Mouse (Mus musculus): ENCODE measurements around the gene Gla.

Gene Gla

DNA sequence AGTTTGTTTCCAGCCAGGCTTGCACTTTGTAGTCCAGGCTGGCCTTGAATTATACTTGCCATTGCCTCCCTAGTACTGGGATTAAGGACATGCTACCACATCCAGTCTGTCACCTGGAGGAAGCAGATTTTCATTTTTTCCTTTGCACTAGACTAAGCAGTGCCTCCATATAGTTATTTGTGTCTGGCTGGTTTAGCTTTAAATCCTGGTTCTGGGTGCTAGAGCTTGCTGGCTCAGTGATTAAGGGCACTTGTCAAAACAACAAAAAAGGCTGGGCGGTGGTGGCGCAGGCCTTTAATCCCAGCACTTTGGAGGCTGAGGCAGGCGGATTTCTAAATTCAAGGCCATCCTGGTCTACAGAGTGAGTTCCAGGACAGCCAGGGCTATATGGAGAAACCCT, 11.9 kb downstream of the Gla start:
- DNase-seq (ENCODE audit: low spot score in 2 of 2) = no peak

- no peak for DNase-seq (ENCODE audit: low spot score in 2 of 2)
Observed at GRCm38 (mm10) chrX:134588261-134588660, 12.7 kb downstream of the Gla start.

- DNase-seq (ENCODE audit: low spot score in 2 of 2) = no peak
Observed at GRCm38 (mm10) chrX:134586447-134586846, 14.5 kb downstream of the Gla start.

DNA sequence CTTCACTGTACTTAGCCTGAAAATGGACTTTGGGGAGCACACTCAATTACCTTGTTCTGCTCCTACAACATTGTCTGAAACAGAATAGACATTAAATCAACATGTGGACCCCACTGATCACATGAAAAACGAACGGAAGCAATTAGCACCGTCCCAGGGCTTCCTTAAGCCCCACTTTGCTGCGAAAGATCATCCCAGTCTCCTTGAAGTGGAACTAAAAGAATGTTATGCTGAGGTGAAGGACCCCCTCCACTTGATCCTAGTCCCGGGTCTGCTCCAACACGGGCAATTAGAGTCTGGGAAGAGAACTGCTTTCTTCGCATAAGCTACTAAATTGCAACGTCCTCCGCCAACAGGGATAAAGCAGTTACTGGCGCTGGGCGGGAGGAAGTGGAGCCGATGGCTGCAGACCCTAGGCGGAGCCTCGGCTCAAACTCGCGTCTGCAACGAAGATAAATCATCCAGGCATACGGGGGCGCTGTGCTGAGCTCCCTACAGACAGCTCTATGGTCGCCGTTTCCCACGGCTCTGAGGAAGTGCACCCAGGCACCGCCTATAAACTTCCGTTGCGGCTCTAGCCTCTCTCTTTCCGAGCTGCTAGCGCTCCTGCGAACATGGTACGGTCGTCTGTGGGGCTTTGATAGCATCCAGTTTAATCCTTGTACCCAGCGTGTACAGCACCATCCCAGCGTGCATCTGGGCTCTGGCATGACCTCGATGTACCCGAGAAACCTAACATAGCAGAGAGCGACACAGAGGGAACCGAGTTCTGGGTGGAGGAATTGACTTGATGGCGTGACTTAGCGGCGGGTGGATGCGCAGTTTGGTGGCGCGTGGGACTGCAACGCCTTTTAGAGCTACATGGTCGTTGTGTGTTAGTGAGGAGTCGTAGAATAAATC, 15.6 kb downstream of the Gla start, which contains the start of gene Rpl36a:
TSS of gene Rpl36a (plus strand) at position 552 of the 900 bp plus-strand sequence.
- DNase-seq (ENCODE audit: low spot score in 2 of 2) = peak; percentile 88 to 89

DNA sequence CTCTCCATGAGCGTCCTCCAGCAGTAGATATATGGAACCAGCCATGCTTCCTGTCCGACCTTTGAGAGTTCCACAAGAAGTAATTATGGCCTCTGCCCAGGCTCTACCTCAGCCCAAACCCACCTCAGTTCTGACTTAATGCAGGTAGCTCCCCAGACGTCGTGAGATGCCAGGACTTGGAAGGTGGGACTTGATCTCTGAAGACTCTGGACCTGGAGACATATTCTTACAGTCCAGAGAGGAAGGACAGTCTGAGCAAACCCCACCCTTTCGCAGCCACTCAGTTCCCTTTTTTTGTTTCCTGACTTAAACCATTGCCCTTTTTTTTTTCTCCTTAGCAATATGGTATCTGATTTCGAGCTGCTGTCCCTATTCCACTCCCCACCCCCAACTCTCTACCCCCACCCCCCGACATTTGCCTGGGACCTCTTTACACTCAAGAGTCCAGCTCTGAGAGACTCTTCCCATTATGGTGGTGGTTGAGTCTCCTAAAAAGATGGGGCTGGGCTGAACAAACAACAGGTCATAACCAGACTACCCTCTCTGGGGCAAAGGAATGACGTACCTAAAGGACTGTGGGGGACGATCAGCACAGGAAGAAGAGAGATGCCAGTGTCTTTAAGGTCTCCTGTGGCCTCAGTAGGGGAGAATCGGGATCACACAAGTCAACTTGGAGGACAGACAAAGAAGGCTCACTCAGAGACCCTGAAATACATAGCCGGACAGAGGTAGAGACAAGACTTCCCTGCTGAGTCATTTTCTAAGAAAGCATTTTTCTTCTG, 17.8 kb downstream of the Gla start, which contains the start of gene Btk:
TSS of gene Btk (minus strand) at position 683 of the 782 bp plus-strand sequence.
- DNase-seq (ENCODE audit: low spot score in 2 of 2) = peak; percentile 39 to 55

DNA sequence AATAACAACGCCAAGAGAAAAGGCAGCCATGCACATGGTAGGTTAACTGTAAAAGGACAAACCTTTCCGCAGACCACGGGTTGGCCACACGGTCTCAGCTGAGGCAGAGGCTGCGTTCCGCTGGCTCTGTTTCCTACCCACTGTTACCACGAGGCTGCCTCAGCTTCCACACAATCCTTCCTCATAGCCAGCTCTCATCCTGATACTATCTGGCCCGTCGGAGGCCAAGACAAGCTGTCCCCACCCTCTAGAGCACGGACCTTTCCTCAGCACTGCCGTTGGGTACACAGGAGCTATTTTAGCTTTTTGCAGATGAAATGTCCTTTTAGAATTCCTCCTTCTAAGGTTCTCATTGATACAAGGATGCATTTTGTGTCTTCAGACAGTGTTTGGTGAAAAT, 18.7 kb downstream of the Gla start:
- peak; percentile 22 to 26 for DNase-seq (ENCODE audit: low spot score in 2 of 2)

GRCm38 (mm10) chrX:134580528-134581305, 20.2 kb downstream of the Gla start:
- peak; percentile 45 to 46 for DNase-seq (ENCODE audit: low spot score in 2 of 2)

DNA sequence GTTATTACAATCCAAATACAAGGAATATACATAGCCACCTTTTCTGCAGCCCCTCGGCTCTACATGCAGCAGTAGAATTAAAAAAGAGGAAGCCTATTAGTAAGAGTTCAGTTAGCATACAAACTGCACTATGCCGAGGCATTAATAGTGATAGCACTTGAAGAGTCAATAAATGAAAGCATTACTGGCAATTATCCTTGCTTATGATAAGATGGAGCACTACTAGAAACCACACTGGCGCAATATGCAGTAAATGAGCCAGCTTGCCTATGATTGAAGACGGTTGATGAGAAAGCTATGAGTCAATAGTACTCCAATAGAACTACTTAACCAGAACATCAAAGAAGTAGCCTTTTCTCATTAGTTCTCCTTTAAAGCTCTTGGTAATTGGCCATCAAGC, 23.0 kb downstream of the Gla start:
- DNase-seq (ENCODE audit: low spot score in 2 of 2) = no peak

DNA sequence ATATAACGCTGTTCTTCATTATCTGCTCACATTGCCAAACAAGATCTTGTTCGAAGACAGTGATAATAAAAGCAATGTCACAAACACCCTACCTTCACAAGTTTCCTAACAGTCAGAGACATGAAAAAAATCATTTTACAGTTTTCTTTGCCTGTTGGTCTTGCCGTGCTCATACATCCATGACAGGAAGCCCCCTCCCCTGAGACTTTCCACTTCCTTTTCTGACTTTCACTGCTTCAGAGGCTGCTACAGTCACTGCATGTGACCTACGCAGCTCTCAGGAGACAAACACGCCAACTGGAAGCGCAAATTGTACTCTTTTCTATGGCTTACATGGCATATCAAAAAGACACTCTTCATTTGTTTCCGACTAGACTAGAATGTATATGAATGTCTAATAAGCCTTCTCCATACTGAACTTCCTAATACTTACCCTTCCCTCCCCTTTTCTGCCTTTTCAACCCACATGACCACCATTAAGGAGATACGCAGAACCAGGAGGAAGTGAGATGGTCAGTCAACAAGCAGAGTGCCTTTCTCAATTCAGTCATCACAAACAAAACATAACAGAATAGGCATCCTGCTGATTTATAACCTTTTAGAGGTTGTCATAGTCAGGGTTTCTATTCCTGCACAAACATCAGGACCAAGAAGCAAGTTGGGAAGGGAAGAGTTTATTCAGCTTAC, 34.2 kb downstream of the Gla start:
- DNase-seq (ENCODE audit: low spot score in 2 of 2) = peak; percentile 80 to 82

GRCm38 (mm10) chrX:134564326-134564725, 36.6 kb downstream of the Gla start:
- peak; percentile 58 to 61 for DNase-seq (ENCODE audit: low spot score in 2 of 2)

DNA sequence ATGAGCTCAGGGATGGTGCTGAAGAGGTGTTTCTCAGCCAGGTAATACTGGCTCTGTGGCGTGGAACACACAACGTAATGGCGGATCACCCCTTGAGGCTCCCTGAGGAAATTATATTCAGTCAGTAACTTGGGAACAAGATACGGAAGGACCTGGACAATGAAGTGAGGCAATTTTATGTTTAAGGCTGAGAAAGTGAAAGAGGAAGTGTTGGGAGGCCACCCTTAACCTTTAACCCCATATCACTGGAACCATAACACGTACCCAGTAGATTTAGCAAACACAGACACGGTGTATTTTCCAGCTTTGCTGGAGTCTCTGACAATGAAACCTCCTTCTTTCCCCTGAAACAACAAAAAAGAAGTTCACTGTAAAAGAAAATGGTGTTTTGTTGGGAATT, 46.5 kb downstream of the Gla start:
- DNase-seq (ENCODE audit: low spot score in 2 of 2) = no peak

- DNase-seq (ENCODE audit: low spot score in 2 of 2) = no peak
Observed at GRCm38 (mm10) chrX:134553326-134553725, 47.6 kb downstream of the Gla start.

- DNase-seq (ENCODE audit: low spot score in 2 of 2) = peak; percentile 22 to 28
Observed at GRCm38 (mm10) chrX:134550903-134551302, 50.0 kb downstream of the Gla start.

DNA sequence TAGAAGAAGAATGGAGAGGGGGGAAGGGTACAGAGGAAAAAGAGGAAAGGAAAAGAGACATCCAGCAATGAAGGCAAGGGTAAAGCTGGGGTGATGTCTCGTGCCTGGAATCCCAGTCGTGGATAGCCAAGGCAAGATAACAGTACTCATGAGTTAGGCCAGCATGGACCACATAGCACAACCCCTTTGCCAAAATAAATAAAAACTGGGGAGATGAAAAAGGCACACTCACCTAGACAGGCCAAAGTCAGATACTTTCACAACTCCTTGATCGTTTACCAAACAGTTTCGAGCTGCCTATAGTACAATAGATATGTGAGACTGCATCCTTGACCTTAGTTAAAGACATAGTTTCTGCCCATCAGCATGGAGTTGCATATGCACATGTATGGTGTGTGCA, 53.6 kb downstream of the Gla start:
- no peak for DNase-seq (ENCODE audit: low spot score in 2 of 2)

GRCm38 (mm10) chrX:134541955-134542308, 59.0 kb downstream of the Gla start:
- DNase-seq (ENCODE audit: low spot score in 2 of 2) = no peak

- peak; percentile 40 to 42 for DNase-seq (ENCODE audit: low spot score in 2 of 2)
Observed at GRCm38 (mm10) chrX:134541145-134541954, 59.6 kb downstream of the Gla start, which contains the start of gene Timm8a1. Gene Timm8a1 (minus strand): TSS chrX:134541865.

DNA sequence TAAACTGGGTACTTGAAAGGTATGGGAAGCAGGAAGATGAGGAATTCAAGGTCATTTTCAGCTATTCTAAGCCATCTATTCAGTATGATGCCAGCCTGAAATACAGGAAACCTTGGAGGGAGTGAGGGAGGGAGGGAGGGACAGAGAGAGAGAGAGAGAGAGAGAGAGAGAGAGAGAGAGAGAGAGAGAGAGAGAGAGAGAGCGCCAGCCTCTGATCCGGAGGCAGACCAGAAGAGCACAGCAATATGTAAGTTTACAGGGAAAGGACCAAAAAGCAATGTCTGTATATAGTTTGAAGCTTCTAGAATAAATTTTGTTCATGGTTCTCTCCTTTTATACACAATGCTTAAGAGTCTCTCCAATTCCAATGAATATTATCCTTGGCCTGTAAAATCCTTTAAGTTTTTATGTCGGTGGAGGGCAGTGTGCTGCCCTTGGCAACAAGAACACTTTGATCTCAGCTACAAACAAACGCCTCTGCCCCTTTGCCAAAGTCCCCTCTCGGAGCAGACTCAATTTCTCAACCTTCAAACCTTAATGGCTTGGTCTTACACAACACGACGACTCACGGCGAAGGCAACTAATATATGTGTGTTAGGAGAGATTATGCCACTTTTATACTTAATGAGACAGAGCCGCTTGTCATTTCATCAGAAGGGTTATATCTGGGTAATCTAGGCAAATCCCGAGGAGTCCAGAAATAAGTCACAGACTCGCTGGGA, 60.4 kb downstream of the Gla start:
- DNase-seq (ENCODE audit: low spot score in 2 of 2) = no peak

- peak; percentile 11 to 19 for DNase-seq (ENCODE audit: low spot score in 2 of 2)
Observed at GRCm38 (mm10) chrX:134539795-134540194, 61.1 kb downstream of the Gla start.

Data from spleen, postnatal 36 days (tissue).